Mouse (Mus musculus) left cerebral cortex, adult 2 months (tissue): ENCODE data around the gene Opa1. TPM values are rescaled to one million over a fixed set of nuclear protein-coding genes. Genes with fewer than 3 reads are reported as not detected.

Experiments
- DNase-seq, 2 experiments: peaks; one replicate each; pipeline ENCODE4 v3.0.0; 2021 to 2022; ENCODE audit warnings: low spot score in 2 of 2, mixed read lengths in 1 of 2; ENCODE audit errors: extremely low spot score in 1 of 2
- H3K27ac ChIP-seq: fragments of 200-600 bp; 2 replicates; pipeline ENCODE4 v1.8.1; 2022
- H3K4me3 ChIP-seq: fragments of 200-600 bp; 2 replicates; pipeline ENCODE4 v1.8.1; 2022
- CTCF ChIP-seq: fragments of 200-600 bp; IDR thresholded peaks from 2 replicates; pipeline ENCODE4 v1.8.1; 2022; ENCODE audit warnings: antibody characterized with exemption, mild to moderate bottlenecking, moderate library complexity
- intact Hi-C: fragments of 180-260 bp; cut with DNase I; formaldehyde crosslinking; loops from one replicate; pipeline ENCODE4 v1.15.1; 2025
- total RNA-seq, 2 experiments: library from RNA; stranded (reverse); gene quantifications; 2 replicates each; pipeline ENCODE4 v1.2.3; 2021

The Opa1 gene
- total RNA-seq, 2 experiments from 2014 or later = 105 to 115 TPM

GRCm38 (mm10) chr16:29575620-29576019 lies 3.5 kb upstream of the Opa1 start:
- no peak for DNase-seq

GRCm38 (mm10) chr16:29579787-29580176 lies 648 bp downstream of the Opa1 start:
- no peak for DNase-seq
- Histone ChIP-seq H3K27ac (peak overlapping the region; percentile 92), H3K4me3 (peak overlapping the region; percentile 91)
- intact Hi-C loops = loop anchor here (5.0 to 10.0 kb wide), 2 partner anchors 825 to 982 kb away; partner anchors contain the start of gene Fgf12
- no peak for TF ChIP-seq CTCF

More at GRCm38 (mm10) chr16:29575620-29576019, 3.5 kb upstream of the Opa1 start:
- intact Hi-C loops = loop anchor here (1.0 to 10.0 kb wide), 3 partner anchors 737 to 978 kb away; partner anchors contain the start of gene Fgf12
- peak; percentile 63 for TF ChIP-seq CTCF
- no peak overlapping the region for H3K27ac ChIP-seq
- H3K4me3 ChIP-seq = no peak overlapping the region

GRCm38 (mm10) chr16:29592171-29592570 lies 13.0 kb downstream of the Opa1 start:
- H3K4me3 ChIP-seq = no peak overlapping the region
- H3K27ac ChIP-seq = no peak overlapping the region
- intact Hi-C loops = no loop called here
- no peak for DNase-seq
- TF ChIP-seq CTCF = no peak

- Histone ChIP-seq H3K27ac (no peak overlapping the region), H3K4me3 (no peak overlapping the region)
- intact Hi-C loops = no loop called here
- TF ChIP-seq CTCF = no peak
- no peak for DNase-seq
Measured at GRCm38 (mm10) chr16:29597122-29597521, 18.0 kb downstream of the Opa1 start.

- intact Hi-C loops = no loop called here
- no peak for TF ChIP-seq CTCF
- peak in 1 of 2 experiments; percentile 30 for DNase-seq
- H3K4me3 ChIP-seq = no peak overlapping the region
- peak overlapping the region; percentile 17; the same call in 1 of the 2 replicates for H3K27ac ChIP-seq
Measured at GRCm38 (mm10) chr16:29605546-29605945, 26.4 kb downstream of the Opa1 start.

GRCm38 (mm10) chr16:29607131-29607530 lies 28.0 kb downstream of the Opa1 start:
- no peak for DNase-seq
- no peak overlapping the region for H3K27ac ChIP-seq
- intact Hi-C loops = no loop called here
- no peak for TF ChIP-seq CTCF
- no peak overlapping the region for H3K4me3 ChIP-seq

- Histone ChIP-seq H3K27ac (no peak overlapping the region), H3K4me3 (no peak overlapping the region)
- no peak for TF ChIP-seq CTCF
- DNase-seq = no peak
- intact Hi-C loops = no loop called here
Measured at GRCm38 (mm10) chr16:29614762-29615161, 35.6 kb downstream of the Opa1 start.

- Histone ChIP-seq H3K4me3 (no peak overlapping the region), H3K27ac (no peak overlapping the region)
- TF ChIP-seq CTCF = peak; percentile 64
- intact Hi-C loops = loop anchor here (5.0 to 10.0 kb wide), 2 partner anchors 608 to 686 kb away; partner anchors contain the start of gene Gp5
- no peak for DNase-seq
Measured at GRCm38 (mm10) chr16:29629053-29629452, 49.9 kb downstream of the Opa1 start.

- no peak for DNase-seq
- TF ChIP-seq CTCF = no peak
- Histone ChIP-seq H3K4me3 (no peak overlapping the region), H3K27ac (no peak overlapping the region)
- intact Hi-C loops = no loop called here
Measured at GRCm38 (mm10) chr16:29635780-29636179, 56.6 kb downstream of the Opa1 start.

- intact Hi-C loops = no loop called here
- no peak for TF ChIP-seq CTCF
- Histone ChIP-seq H3K4me3 (no peak overlapping the region), H3K27ac (no peak overlapping the region)
- DNase-seq = no peak
Measured at GRCm38 (mm10) chr16:29642376-29642775, 63.2 kb downstream of the Opa1 start.

GRCm38 (mm10) chr16:29644871-29645270 lies 65.7 kb downstream of the Opa1 start:
- Histone ChIP-seq H3K4me3 (no peak overlapping the region), H3K27ac (no peak overlapping the region)
- intact Hi-C loops = no loop called here
- DNase-seq = no peak
- TF ChIP-seq CTCF = no peak

- Histone ChIP-seq H3K4me3 (no peak overlapping the region), H3K27ac (no peak overlapping the region)
- TF ChIP-seq CTCF = no peak
- no peak for DNase-seq
- intact Hi-C loops = no loop called here
Measured at GRCm38 (mm10) chr16:29646202-29646601, 67.1 kb downstream of the Opa1 start.

GRCm38 (mm10) chr16:29656187-29656825 lies 77.2 kb downstream of the Opa1 start:
- TF ChIP-seq CTCF = no peak
- DNase-seq = no peak
- H3K4me3 ChIP-seq = no peak overlapping the region
- H3K27ac ChIP-seq = no peak overlapping the region
- intact Hi-C loops = loop anchor here (10.0 kb wide), 1 partner anchor 408 kb away; the partner anchor contains the start of gene Hes1
